Mouse (Mus musculus) testis, postnatal 10 days (tissue): ENCODE measurements around the gene Dusp9.
A peak's percentile ranks its signal among the peaks of the same experiment; 100 is the strongest.

ENCODE experiments used
- DNase-seq: peaks from one replicate; pipeline ENCODE4 v3.0.0; 2021; ENCODE audit warnings: low spot score

Dusp9 gene

DNA sequence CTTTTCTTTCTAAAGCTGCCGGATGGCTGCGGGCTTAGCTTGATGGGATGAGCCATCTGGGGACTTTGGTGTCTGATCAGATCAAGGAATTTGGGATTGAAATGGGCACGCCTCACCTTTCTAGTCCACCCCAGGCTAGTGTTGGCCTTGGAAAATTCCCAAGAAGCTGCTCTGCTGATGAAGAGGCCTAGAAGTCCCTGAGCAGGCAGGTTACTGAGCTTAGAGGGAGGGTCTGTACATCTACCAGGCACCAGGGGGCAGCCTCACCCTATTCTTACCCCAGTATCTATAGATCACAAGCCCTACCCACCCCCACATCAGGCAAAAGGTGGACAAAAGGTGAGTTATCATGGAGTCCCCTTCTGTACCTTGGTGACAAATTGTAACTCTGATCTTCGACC lies 32.8 kb downstream of the Dusp9 start:
- DNase-seq, result peak; percentile 61

DNA sequence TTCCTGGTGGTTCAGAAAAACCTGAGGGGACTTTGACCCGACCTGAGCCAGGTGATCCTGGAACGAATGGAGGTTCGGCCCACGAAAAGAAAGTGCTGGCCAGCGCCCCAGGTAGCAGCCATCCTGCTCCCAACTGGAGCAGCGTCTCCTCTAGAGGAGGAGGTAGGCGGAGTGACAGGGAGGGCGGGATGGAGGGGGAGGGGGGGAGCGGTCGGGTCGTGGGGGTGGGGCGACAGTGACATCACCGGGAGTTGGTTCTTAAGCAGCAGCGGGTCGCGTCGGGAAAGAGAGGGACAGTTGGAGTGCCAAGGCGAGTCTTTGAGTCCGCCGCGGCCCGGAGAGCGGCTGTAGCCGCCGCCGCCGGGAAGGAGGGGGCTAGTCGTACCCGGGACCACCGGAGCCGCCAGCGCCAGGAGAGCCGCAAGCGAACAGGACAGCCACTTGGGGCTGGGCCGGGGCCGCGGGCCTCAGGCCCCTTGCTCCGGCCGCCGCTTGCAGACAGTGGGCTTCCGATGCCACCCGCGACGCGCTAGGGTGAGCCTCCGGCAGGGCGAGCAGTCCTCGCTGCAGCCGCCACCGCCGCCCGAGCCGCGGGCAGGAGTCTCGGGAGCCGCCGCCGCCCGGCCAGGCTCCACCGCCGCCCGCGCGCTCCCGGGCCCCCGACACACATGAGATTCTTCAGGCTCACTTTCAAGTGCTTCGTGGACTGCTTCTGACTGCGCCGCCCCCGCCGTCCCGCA lies 33.8 kb downstream of the Dusp9 start, which contains the start of gene Slc6a8:
TSS of gene Slc6a8 (plus strand) at position 272 of the 740 bp plus-strand sequence.
- peak; percentile 72 for DNase-seq

DNA sequence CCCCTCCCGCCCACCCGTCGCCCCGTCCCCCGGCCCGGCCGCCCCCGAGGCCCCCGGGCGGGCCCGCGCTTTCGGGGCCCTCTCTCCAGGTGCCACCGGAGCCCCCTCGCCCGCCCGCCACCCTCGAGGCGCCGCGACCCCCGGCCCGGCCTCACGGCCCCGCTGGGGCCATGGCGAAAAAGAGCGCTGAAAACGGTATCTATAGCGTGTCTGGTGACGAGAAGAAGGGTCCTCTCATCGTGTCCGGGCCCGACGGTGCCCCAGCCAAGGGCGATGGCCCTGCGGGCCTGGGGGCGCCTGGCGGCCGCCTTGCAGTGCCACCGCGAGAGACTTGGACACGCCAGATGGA lies 34.4 kb downstream of the Dusp9 start:
- DNase-seq, result no peak

DNA sequence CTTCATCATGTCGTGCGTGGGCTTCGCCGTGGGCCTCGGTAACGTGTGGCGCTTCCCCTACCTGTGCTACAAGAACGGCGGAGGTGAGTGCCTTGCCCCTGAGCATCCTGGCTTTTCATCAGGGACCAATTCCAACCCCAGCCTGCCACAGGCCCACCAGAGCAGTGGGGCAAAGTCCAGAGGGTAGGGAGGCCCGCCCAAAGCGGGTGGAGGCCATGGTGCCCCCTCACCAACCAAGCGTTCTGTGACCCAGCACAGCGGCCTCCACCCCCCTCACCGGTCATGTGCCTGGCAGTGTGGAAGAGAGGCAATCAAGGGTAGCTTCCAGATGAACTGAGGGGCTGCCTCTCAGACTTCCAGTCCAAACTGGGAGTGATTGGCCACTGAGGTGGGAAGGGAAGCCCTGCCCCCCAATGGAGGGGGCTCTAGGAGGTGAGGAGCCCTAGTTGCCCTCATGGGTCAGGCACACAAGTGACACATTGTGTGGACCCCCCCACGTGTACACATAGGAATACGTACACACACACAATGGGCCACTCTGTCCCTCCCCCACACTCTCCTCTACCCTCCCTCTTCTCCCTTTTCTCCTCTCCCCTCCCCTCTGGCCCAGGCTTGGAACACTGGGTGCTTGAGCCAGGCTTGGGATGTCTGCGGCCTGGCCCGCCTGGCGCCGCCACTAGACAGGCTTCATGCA lies 34.9 kb downstream of the Dusp9 start:
- peak; percentile 48 for DNase-seq

DNA sequence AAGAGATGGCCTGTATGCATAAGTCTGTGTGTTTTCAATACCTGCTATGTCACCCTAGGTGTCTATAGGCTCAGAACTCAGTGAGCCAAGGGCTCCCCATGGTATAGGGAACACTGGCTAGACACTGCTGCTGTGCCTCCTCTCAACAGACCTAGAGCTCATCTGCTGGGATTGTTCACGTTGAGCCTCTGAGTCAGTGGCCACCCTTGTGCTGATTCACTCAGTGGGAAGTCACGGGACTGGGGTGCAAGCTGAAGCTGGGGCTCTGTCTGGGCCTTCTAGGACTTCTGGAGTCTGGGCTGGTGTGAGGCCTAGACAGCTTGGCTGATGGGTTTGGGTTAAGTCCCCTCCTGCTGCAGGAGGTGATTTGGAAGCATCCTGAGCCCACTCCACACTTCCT lies 36.0 kb downstream of the Dusp9 start:
- DNase-seq, result no peak

DNA sequence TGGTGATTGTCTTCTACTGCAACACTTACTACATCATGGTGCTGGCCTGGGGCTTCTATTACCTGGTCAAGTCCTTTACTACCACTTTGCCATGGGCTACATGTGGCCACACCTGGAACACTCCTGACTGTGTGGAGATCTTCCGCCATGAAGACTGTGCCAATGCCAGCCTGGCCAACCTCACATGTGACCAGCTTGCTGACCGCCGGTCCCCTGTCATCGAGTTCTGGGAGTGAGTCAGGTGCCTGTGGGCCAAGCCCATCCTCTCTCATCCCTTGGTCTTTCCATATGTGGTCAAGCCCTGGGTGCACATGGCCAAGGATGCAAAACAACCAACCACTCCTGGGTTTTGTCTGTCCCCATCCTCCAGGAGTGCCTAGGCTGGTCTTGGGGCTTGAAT lies 37.4 kb downstream of the Dusp9 start:
- DNase-seq, result no peak

DNA sequence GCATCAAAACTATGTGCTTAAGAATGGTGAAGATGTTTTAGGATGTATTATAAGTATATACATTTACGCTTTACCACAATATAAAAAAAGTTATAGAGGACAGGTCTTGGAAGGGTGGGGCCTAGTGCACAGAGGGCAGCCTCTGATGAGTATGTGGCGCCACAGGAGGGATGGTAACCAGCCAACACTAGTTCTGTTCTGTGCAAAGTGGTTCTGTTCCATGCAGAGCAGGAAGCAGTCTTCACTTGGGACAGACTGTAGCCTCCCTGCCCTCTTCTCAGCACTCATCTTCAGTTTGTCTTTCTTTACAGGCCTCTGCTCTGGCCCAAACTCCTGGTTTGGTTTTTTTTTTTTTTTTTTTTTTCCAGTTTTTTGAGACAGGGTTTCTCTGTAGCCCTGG lies 44.9 kb downstream of the Dusp9 start:
- no peak for DNase-seq

DNA sequence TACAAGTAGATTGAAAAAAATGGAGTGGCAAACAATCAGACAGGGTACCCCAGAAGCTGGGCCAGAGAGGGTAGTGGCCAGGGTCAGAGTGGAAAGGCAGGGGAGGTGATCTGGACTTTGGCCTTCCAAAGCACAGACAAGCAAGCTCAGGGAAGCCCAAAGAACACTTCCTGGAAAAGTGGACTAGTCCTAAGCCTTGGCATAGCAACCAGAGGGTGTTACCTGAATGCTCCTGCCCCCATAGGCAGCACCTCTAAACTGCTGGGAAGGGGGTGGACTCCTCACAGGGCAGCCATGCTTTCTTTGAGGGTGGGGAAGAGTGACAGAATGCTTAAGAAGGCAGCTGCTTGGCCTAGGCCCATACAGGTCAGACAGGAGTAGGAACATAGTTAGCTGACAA lies 45.8 kb downstream of the Dusp9 start:
- DNase-seq, result no peak

DNA sequence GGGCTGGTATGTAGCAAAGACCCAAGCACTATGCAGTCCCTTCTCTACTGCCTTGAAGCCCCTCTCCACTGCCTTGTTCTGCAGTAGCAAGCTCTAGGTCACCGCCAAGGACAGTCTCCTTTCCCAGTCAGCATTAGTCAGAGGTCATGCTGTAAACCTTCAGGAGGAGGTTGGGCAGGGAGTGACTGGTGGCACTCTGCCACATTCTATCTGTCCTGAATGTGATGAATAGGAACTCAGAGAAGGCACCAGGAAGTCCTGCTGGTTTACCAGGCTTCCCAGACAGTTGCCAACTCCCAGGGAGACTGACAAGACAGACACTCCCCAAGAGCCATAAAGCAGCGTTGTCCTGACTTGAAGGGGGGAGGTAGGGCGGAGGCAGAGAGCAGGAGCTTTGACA lies 46.4 kb downstream of the Dusp9 start:
- DNase-seq, result peak; percentile 43

DNA sequence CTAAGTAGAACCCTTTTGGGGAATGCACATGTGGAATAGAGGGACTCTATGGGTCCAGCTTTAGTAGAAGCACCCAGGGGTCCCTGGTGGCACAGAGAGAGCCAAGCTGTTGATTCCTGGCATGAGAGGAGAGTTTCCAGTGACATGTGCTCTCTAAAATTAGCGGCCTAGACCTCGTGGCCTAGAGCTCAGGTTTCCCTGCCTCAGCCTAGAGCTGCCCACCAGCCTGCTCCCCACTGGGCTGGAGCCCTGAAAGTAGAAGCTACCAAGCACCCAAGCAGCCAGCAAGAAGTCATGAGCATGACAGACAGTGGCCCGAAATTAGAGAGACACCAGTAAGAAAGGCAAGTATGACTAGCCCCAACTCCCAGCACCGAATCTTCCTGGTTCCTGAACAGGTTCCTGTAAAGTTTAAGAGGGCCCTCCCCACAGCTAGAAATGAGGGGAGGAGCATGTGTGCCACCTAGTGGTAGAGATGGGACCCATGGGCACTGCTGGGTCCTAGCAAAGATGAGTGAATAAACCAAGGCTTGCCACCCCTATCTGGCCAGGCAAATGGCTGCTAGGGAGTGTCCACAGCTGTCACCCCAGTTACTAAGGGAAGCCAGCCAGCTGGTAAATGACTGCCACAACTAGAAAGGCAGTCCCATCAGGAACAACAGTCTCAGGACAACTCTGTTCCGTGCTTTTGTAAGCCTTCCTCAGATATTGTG lies 51.9 kb downstream of the Dusp9 start:
- DNase-seq, result peak; percentile 48
